Mouse (Mus musculus) cerebellum, postnatal 4 days (tissue): ENCODE results near the gene Tmem260.
A peak's percentile ranks its signal among the peaks of the same experiment; 100 is the strongest.
"Not testable (repeated sequence)": the region's sequence is repeated elsewhere in the genome, so short reads cannot be mapped to it uniquely, and the experiment has no call there.

Experiments
- DNase-seq, 2 experiments: peaks; one replicate each; pipeline ENCODE4 v3.0.0; 2022; ENCODE audit warnings: low spot score in 2 of 2, mixed read lengths in 1 of 2

The Tmem260 gene

GRCm38 (mm10) chr14:48445984-48446683 lies at the start of gene Tmem260:
Tmem260 (plus strand) TSS chr14:48446124.
- DNase-seq: peak; percentile 95

- no peak for DNase-seq
Measured at GRCm38 (mm10) chr14:48406086-48406485, 39.8 kb upstream of the Tmem260 start.

GRCm38 (mm10) chr14:48417064-48417463 lies 28.9 kb upstream of the Tmem260 start:
- no peak for DNase-seq

- DNase-seq: no peak
Measured at GRCm38 (mm10) chr14:48418264-48418663, 27.7 kb upstream of the Tmem260 start.

- DNase-seq: no peak
Measured at GRCm38 (mm10) chr14:48418672-48419071, 27.3 kb upstream of the Tmem260 start.

GRCm38 (mm10) chr14:48421476-48421875 lies 24.4 kb upstream of the Tmem260 start:
- no peak for DNase-seq

- DNase-seq: no peak
Measured at GRCm38 (mm10) chr14:48421996-48422395, 23.9 kb upstream of the Tmem260 start.

- no peak for DNase-seq
Measured at GRCm38 (mm10) chr14:48422436-48422835, 23.5 kb upstream of the Tmem260 start.

- no peak for DNase-seq
Measured at GRCm38 (mm10) chr14:48422901-48423300, 23.0 kb upstream of the Tmem260 start.

- DNase-seq: no peak
Measured at GRCm38 (mm10) chr14:48431978-48432377, 13.9 kb upstream of the Tmem260 start.

- DNase-seq: no peak
Measured at GRCm38 (mm10) chr14:48443796-48444195, 2.1 kb upstream of the Tmem260 start.

- DNase-seq: no peak
Measured at GRCm38 (mm10) chr14:48451966-48452407, 6.1 kb downstream of the Tmem260 start.

- DNase-seq: no peak
Measured at GRCm38 (mm10) chr14:48453411-48453810, 7.5 kb downstream of the Tmem260 start.

GRCm38 (mm10) chr14:48456305-48457092 lies 10.6 kb downstream of the Tmem260 start:
- DNase-seq: no peak

GRCm38 (mm10) chr14:48457288-48457938 lies 11.5 kb downstream of the Tmem260 start:
- DNase-seq: no peak

- no peak for DNase-seq
Measured at GRCm38 (mm10) chr14:48458901-48459300, 13.0 kb downstream of the Tmem260 start.

GRCm38 (mm10) chr14:48468339-48468738 lies 22.4 kb downstream of the Tmem260 start:
- DNase-seq: no peak

GRCm38 (mm10) chr14:48470742-48471487 lies 25.0 kb downstream of the Tmem260 start:
- DNase-seq: no peak

- no peak for DNase-seq
Measured at GRCm38 (mm10) chr14:48472179-48472578, 26.3 kb downstream of the Tmem260 start.

- DNase-seq: no peak
Measured at GRCm38 (mm10) chr14:48475370-48475769, 29.4 kb downstream of the Tmem260 start.

GRCm38 (mm10) chr14:48475834-48476233 lies 29.9 kb downstream of the Tmem260 start:
- DNase-seq: not testable (repeated sequence)

GRCm38 (mm10) chr14:48476278-48476677 lies 30.4 kb downstream of the Tmem260 start:
- DNase-seq: no peak
